Mouse (Mus musculus): ENCODE results near the gene Ccdc149.

GRCm38 (mm10) chr5:52449187-52449586 lies 22.1 kb downstream of the Ccdc149 start:
- TF ChIP-seq CTCF (conservative IDR thresholded peaks at IDR 0.05 in 1 of 2, IDR thresholded peaks at IDR 0.05 in 1 of 2; ENCODE audit: low read depth in 2 of 2, low read length in 2 of 2) (no peak), EP300 (IDR thresholded peaks at IDR 0.05; ENCODE audit: low read length) (no peak), RAD21 (IDR thresholded peaks at IDR 0.05; ENCODE audit: low read depth, low read length) (no peak), CHD2 (IDR thresholded peaks at IDR 0.05; ENCODE audit: low read length) (no peak), POLR2A (IDR thresholded peaks at IDR 0.05; ENCODE audit: low read depth, low read length) (no peak), ZNF384 (IDR thresholded peaks at IDR 0.05; ENCODE audit: low read depth, low read length) (no peak), MAFK (IDR thresholded peaks at IDR 0.05; ENCODE audit: insufficient replicate concordance, low read length) (no peak), KAT2A (IDR thresholded peaks at IDR 0.05; ENCODE audit: insufficient replicate concordance, low read length) (no peak)
